Mouse (Mus musculus) cerebellum, adult 2 months (tissue): Measurements from ENCODE around the gene Chia1.
A peak's percentile ranks its signal among the peaks of the same experiment; 100 is the strongest.

ENCODE experiments used
- CTCF ChIP-seq: fragments of 200-500 bp; IDR thresholded peaks from 2 replicates; pipeline ENCODE4 v1.5.1; 2011; ENCODE audit warnings: low read depth, mild to moderate bottlenecking, control low read depth, low read length, moderate library complexity, borderline replicate concordance; ENCODE audit not compliant: insufficient read depth
- POLR2A ChIP-seq: fragments of 200-500 bp; IDR thresholded peaks from 2 replicates; pipeline ENCODE4 v1.6.1; 2011; ENCODE audit warnings: low read length, control low read depth, borderline replicate concordance; ENCODE audit not compliant: insufficient read depth

- peak; percentile 22; the same call in 1 of the 2 replicates for TF ChIP-seq POLR2A
- no peak for TF ChIP-seq CTCF
Observed at GRCm38 (mm10) chr3:106131690-106132089, 18.7 kb downstream of the Chia1 start.
